Mouse (Mus musculus): ENCODE results near the gene Stx8. TPM values are rescaled to one million over a fixed set of nuclear protein-coding genes. Genes with fewer than 3 reads are reported as not detected.

The Stx8 gene
- polyA plus RNA-seq, 1 experiment from 2014 or later: 23.4 TPM

- no peaks in the 10 kb centered on the region for H3K27me3 ChIP-seq
- 0 out of 2 replicates have a peak, but pooled peaks cover 5% of the 10 kb centered on the region for H3K9me3 ChIP-seq (replicated peaks)
- no peak overlapping the region for H3K4me2 ChIP-seq
- H3K27ac ChIP-seq: no peak overlapping the region
- WGBS (ENCODE audit: insufficient replicate concordance): 68% methylated on average over 16 of the region's 16 CpGs
- DNase-seq (no peak), ATAC-seq (ENCODE audit: low read depth) (no peak)
- H3K4me1 ChIP-seq (replicated peaks): no peaks in the 10 kb centered on the region
- no peak overlapping the region for H3K9ac ChIP-seq
- H3K36me3 ChIP-seq: no peaks in the 10 kb centered on the region
- no peak overlapping the region for H3K4me3 ChIP-seq (replicated peaks)
Measured at GRCm38 (mm10) chr11:68244254-68244991, 278.4 kb downstream of the Stx8 start.

- H3K9me3 ChIP-seq (replicated peaks): 0 out of 2 replicates have a peak, but pooled peaks cover 5% of the 10 kb centered on the region
- H3K27ac ChIP-seq: no peak overlapping the region
- H3K4me3 ChIP-seq (replicated peaks): no peak overlapping the region
- no peaks in the 10 kb centered on the region for H3K4me1 ChIP-seq (replicated peaks)
- DNase-seq (no peak), ATAC-seq (ENCODE audit: low read depth) (no peak)
- no peaks in the 10 kb centered on the region for H3K27me3 ChIP-seq
- WGBS (ENCODE audit: insufficient replicate concordance): 66% methylated on average over 5 of the region's 5 CpGs
- H3K9ac ChIP-seq: no peak overlapping the region
- H3K36me3 ChIP-seq: no peaks in the 10 kb centered on the region
- no peak overlapping the region for H3K4me2 ChIP-seq
Measured at GRCm38 (mm10) chr11:68244992-68245261, 278.9 kb downstream of the Stx8 start.

- Histone ChIP-seq H3K27ac (no peak overlapping the region), H3K4me1 (replicated peaks) (no peaks in the 10 kb centered on the region), H3K36me3 (no peaks in the 10 kb centered on the region), H3K4me3 (replicated peaks) (no peak overlapping the region), H3K9me3 (replicated peaks) (0 out of 2 replicates have a peak, but pooled peaks cover 5% of the 10 kb centered on the region), H3K4me2 (no peak overlapping the region), H3K27me3 (no peaks in the 10 kb centered on the region), H3K9ac (no peak overlapping the region)
- 37% methylated on average over 6 of the region's 6 CpGs for WGBS (ENCODE audit: insufficient replicate concordance)
- ATAC-seq (ENCODE audit: low read depth): no peak
- no peak for DNase-seq
Measured at GRCm38 (mm10) chr11:68247897-68248296, 281.9 kb downstream of the Stx8 start.

GRCm38 (mm10) chr11:68250106-68250505 is 284.1 kb downstream of the Stx8 start:
- no peaks in the 10 kb centered on the region for H3K9me3 ChIP-seq (replicated peaks)
- 72% methylated on average over 6 of the region's 6 CpGs for WGBS (ENCODE audit: insufficient replicate concordance)

GRCm38 (mm10) chr11:68253531-68253930 is 287.5 kb downstream of the Stx8 start:
- ATAC-seq (ENCODE audit: low read depth): no peak
- Histone ChIP-seq H3K27me3 (no peaks in the 10 kb centered on the region), H3K27ac (no peak overlapping the region), H3K9ac (no peak overlapping the region), H3K36me3 (no peaks in the 10 kb centered on the region), H3K4me2 (no peak overlapping the region), H3K4me3 (replicated peaks) (no peak overlapping the region), H3K9me3 (replicated peaks) (no peaks in the 10 kb centered on the region), H3K4me1 (replicated peaks) (no peaks in the 10 kb centered on the region)
- 35% methylated on average over 7 of the region's 7 CpGs for WGBS (ENCODE audit: insufficient replicate concordance)
- DNase-seq: no peak

More at GRCm38 (mm10) chr11:68250106-68250505, 284.1 kb downstream of the Stx8 start:
- Histone ChIP-seq H3K27ac (no peak overlapping the region), H3K4me2 (no peak overlapping the region), H3K27me3 (no peaks in the 10 kb centered on the region), H3K36me3 (no peaks in the 10 kb centered on the region), H3K9ac (no peak overlapping the region), H3K4me1 (replicated peaks) (no peaks in the 10 kb centered on the region), H3K4me3 (replicated peaks) (no peak overlapping the region)
- DNase-seq (no peak), ATAC-seq (ENCODE audit: low read depth) (no peak)

Small RNA genes within 50 kb of the gene (microRNA-seq; reads per million reads assigned to microRNA genes)
- gene Mir6406: not detected

Other genes with a start within 250 kb of the Stx8 start
- 0.12 and 0.15 TPM in 2 replicates for gene Glp2r, start 195.0 kb upstream of the Stx8 start, polyA plus RNA-seq (2015; fragmentation: Nextera tagmentation; extraction: Ambion mirVana)
- gene Gsg1l2, start 191.6 kb upstream of the Stx8 start, polyA plus RNA-seq (2015; fragmentation: Nextera tagmentation; extraction: Ambion mirVana): not detected in 2 replicates
- not detected in 2 replicates for gene Dhrs7c, start 168.0 kb upstream of the Stx8 start, polyA plus RNA-seq (2015; fragmentation: Nextera tagmentation; extraction: Ambion mirVana)
- 0.02 TPM in 1 of 2 replicates, not detected in the other for gene Usp43, start 44.0 kb upstream of the Stx8 start, polyA plus RNA-seq (2015; fragmentation: Nextera tagmentation; extraction: Ambion mirVana)
- not detected in 2 replicates for gene Cfap52, start 542 bp upstream of the Stx8 start, polyA plus RNA-seq (2015; fragmentation: Nextera tagmentation; extraction: Ambion mirVana)

All from liver, embryonic 13.5 days (tissue).